Mouse (Mus musculus) G1E (cell line): ENCODE measurements around the gene Cobll1. TPM values are rescaled to one million over a fixed set of nuclear protein-coding genes. Genes with fewer than 3 reads are reported as not detected.

Experiments used
- ATAC-seq: 2 replicates; pipeline ENCODE4 v1.8.0; 2016; ENCODE audit warnings: mild to moderate bottlenecking; ENCODE audit not compliant: insufficient number of reproducible peaks, poor library complexity, low FRiP score, severe bottlenecking; ENCODE audit errors: extremely low read depth
- DNase-seq: peaks from one replicate; pipeline ENCODE4 v3.0.0; 2012; ENCODE audit warnings: low spot score
- H3K27me3 ChIP-seq: 2 replicates; pipeline ENCODE4 v1.6.1; 2012; ENCODE audit warnings: mild to moderate bottlenecking, low read length, inconsistent platforms; ENCODE audit not compliant: insufficient read depth
- H3K36me3 ChIP-seq: replicated peaks from 2 replicates; pipeline ENCODE3; 2012; ENCODE audit warnings: mild to moderate bottlenecking, inconsistent platforms
- H3K4me1 ChIP-seq: 2 replicates; pipeline ENCODE4 v1.6.1; 2012; ENCODE audit warnings: low read depth, low read length, inconsistent platforms, mixed read lengths; ENCODE audit not compliant: insufficient read depth
- H3K4me3 ChIP-seq: 2 replicates; pipeline ENCODE4 v1.5.1; 2012; ENCODE audit warnings: low read depth, mild to moderate bottlenecking, inconsistent platforms, low read length, moderate library complexity, mixed read lengths
- H3K9me3 ChIP-seq: replicated peaks from 2 replicates; pipeline ENCODE4 v1.6.1; 2012; ENCODE audit warnings: inconsistent platforms
- CTCF ChIP-seq: IDR thresholded peaks from 2 replicates; pipeline ENCODE4 v1.5.1; 2012; ENCODE audit warnings: low read depth, low read length, inconsistent platforms, mixed read lengths
- GATA1 ChIP-seq: IDR thresholded peaks from 2 replicates; pipeline ENCODE4 v1.6.1; 2012; ENCODE audit warnings: borderline replicate concordance, low read length, inconsistent platforms, mixed read lengths
- GATA2 ChIP-seq: IDR thresholded peaks from 2 replicates; pipeline ENCODE4 v1.6.1; 2012; ENCODE audit warnings: low read depth, low read length, inconsistent platforms, borderline replicate concordance
- POLR2AphosphoS5 ChIP-seq: IDR thresholded peaks from 2 replicates; pipeline ENCODE4 v1.6.1; 2012; ENCODE audit warnings: low read depth, low read length, inconsistent platforms; ENCODE audit not compliant: insufficient replicate concordance
- TAL1 ChIP-seq: conservative IDR thresholded peaks from 2 replicates; pipeline ENCODE4 v1.6.1; 2012; ENCODE audit warnings: low read depth, low read length, inconsistent platforms, mixed read lengths
- polyA plus RNA-seq: library from polyadenylated mRNA; stranded (reverse); fragments of >175 nt; gene quantifications from 2 replicates; pipeline ENCODE4 v1.2.3, GENCODE M21; 2012
- total RNA-seq, 2 experiments: library from RNA; stranded (forward) in 1 of 2; stranded (reverse) in 1 of 2; fragments of 200-1000 nt in 1 of 2; fragments of >200 nt in 1 of 2; fragmentation: Nextera tagmentation in 1 of 2; gene quantifications; 2 replicates each; pipeline ENCODE4 v1.2.3; 2014 to 2017

Cobll1 gene
- total and polyA plus RNA-seq, 3 experiments: 0.11 to 1.9 TPM; not detected in 1

DNA sequence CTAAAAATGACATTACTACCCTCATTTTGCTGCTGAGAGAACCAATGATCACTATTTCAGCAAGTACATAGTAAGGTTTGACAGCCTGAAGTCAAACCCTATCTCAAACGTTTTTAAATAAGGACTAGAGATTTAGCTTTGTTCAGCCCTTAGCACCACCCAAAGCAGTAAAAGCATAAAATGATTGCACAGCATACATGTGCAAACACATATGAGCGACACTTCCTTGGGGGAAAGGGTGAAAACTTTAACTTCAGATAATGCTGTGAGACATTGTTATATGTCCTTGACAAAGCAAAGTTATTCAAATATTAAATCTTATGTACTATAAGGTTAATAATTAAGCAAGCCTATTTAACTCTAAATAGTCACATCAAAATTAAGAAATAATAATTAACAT lies 18.2 kb upstream of the Cobll1 start:
- Histone ChIP-seq H3K36me3 (no peaks in the 10 kb centered on the region), H3K4me1 (no peaks in the 10 kb centered on the region), H3K4me3 (no peak overlapping the region), H3K9me3 (peaks cover 13% of the 10 kb centered on the region), H3K27me3 (no peaks in the 10 kb centered on the region)
- TF ChIP-seq GATA1 (no peak), CTCF (no peak), TAL1 (no peak), GATA2 (no peak), POLR2AphosphoS5 (no peak)
- no peak for ATAC-seq
- DNase-seq: no peak

DNA sequence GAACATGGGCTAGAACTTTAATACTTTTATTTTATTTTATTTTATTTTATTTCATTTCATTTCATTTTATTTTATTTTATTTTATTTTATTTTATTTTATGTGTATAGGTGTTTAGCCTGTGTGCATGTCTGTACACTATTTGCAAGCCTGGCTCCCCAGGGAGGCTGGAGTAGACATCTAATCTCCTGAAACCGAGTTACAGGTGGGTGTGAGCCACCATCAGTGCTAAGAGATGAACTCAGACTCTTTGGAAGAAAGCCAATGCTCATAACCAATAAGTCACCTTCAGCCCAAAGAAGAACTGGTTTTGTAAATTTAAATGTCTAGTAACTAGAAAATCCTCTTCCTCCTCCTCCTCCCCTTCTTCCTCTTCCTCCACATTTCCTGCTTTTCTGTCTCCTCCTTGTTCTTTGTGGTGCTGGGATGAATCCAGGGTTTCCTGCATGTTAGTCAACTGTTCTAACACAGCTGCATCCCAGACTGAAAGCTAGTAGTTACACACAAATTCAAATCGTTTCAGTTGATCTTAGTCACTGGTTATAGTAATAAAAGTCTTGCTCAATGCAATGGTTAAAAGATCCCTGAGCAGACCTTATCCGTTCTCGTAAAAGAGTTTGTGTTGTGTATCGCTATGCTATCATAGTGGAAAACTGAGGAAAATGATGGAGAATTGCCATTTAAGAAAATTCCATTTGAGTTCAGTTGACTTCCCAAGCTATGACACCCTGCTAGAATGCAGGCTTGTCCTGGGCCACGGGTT lies 17.5 kb upstream of the Cobll1 start:
- Histone ChIP-seq H3K9me3 (peaks cover 13% of the 10 kb centered on the region), H3K4me1 (no peaks in the 10 kb centered on the region), H3K36me3 (no peaks in the 10 kb centered on the region), H3K27me3 (no peaks in the 10 kb centered on the region), H3K4me3 (no peak overlapping the region)
- ATAC-seq (no peak), DNase-seq (no peak)
- TF ChIP-seq GATA2 (no peak), TAL1 (no peak), CTCF (no peak), GATA1 (no peak), POLR2AphosphoS5 (no peak)

DNA sequence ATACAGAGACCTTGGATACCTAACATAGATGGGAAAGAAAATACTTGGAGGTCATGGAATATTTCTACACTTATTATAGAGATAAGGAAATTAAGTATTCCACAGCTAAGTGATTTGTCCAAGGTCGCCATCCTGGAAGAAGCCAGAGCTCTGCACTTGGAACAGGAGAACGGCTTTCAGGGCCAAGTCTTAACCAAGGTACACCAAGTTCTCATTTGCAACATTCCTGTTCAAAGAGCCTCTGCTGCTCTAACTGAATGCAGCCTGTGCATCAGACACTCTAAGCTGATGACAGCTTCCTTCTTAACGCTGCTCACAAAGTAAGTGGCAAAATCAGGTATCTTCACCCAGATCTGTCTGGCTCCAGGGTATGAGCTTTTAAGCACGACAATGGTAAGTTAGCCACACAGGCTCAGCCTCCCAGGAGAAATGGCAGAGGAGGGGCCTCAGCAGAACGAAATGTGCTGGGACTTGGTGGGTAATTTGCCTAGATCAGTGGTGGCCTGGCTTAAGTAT lies 11.4 kb upstream of the Cobll1 start:
- H3K36me3 ChIP-seq: no peaks in the 10 kb centered on the region
- ATAC-seq: no peak

DNA sequence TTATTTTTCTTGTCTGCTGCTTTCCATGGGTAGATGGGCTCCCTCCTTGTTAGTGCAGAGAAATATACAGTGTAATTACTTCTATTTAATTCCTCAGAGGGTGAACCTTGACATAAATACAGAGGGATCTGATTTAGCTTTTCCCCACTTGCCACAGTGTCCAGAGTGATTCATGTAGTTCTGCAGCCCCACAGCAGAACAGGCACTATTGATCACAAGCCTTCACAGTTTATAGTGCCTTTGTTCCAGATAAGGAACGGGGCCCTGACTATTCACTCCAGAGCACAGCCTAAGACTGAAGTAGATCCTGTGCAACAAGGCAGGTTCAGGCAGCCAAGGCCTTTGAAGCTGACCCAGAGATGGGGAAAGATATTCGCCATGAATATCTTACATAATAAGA lies 10.4 kb upstream of the Cobll1 start:
- Histone ChIP-seq H3K27me3 (no peaks in the 10 kb centered on the region), H3K9me3 (peaks cover 5% of the 10 kb centered on the region), H3K4me3 (no peak overlapping the region), H3K36me3 (no peaks in the 10 kb centered on the region), H3K4me1 (no peaks in the 10 kb centered on the region)
- ATAC-seq (no peak), DNase-seq (no peak)
- TF ChIP-seq GATA1: no peak

More for the DNA sequence above, 11.4 kb upstream of the Cobll1 start:
- Histone ChIP-seq H3K4me1 (no peaks in the 10 kb centered on the region), H3K9me3 (peaks cover 3% of the 10 kb centered on the region), H3K4me3 (no peak overlapping the region), H3K27me3 (no peaks in the 10 kb centered on the region)
- TF ChIP-seq CTCF (no peak), GATA1 (no peak), POLR2AphosphoS5 (no peak), GATA2 (no peak), TAL1 (no peak)
- no peak for DNase-seq

DNA sequence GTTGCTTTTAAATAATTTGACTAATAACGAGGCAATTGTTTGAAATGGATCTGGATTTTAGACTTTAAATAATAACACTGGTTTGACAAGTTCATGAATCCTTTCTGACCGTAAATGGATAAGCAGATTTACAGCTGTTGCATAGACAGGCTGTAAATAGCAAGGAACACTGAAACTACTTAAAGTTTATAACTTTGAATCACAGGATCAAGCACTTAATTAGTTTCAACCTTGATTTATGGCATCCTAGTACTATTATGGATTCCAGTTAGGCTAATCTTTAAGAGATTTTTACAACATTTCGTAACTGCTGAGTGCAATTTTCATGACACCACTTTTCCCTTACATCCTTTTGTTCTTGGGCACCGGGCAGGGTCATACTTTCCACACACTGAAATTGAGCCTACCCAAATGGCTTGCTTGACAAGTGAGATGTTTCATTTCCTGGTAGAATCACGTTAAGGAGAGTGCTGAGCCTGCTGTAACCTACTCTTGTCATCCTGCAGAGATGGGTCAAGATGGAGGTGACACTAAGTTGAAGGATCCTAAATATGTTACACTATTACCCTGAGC lies 1.1 kb upstream of the Cobll1 start:
- TF ChIP-seq POLR2AphosphoS5: no peak
- no peak for TF ChIP-seq GATA1
- no peak for TF ChIP-seq TAL1
- no peak for TF ChIP-seq GATA2
- TF ChIP-seq CTCF: no peak
- H3K27me3 ChIP-seq: no peaks in the 10 kb centered on the region
- DNase-seq (no peak), ATAC-seq (no peak)
- H3K9me3 ChIP-seq: peaks cover 31% of the 10 kb centered on the region
- H3K36me3 ChIP-seq: no peaks in the 10 kb centered on the region
- H3K4me1 ChIP-seq: no peaks in the 10 kb centered on the region
- no peak overlapping the region for H3K4me3 ChIP-seq

DNA sequence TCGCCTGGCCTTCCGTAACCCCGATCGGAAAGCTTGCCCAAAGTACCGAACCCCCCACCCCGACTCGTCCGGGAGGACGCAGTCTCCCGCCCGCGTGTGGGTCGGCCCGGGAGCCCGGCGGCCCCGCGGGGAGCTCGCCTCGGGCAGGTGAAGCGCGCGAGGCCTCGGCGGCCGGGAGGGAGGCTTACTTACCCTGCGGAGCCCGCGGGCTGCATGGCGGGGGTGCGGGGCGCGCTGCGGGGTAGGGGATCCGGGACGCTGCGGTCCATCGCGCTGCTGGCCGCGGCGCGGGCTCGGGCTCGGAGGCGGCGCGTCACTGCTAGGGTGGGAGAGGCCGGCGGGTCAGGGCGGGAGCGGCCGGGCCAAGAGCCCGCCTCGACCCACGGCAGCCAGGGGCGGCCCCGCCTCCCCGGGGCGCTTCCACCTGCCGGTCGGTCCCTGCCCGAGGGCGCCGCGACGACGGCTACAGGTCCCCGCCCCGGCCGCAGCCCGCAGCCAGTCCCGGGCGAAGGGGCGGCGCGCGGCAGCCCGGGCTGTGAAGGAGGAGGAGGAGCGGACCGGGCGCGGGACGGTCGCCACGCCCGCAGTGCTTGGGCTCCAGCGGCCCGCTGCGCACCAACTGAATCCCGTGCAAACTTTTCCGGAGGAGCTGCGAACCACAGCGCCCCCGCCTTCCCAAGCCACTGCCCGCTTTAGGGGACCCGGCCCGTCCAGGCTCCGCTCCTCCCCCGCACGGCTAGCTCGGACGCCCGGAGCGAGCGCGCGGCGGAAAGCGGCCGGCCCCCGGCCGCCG lies 836 bp downstream of the Cobll1 start:
- Histone ChIP-seq H3K9me3 (peaks cover 28% of the 10 kb centered on the region), H3K27me3 (no peaks in the 10 kb centered on the region), H3K4me1 (no peaks in the 10 kb centered on the region), H3K36me3 (no peaks in the 10 kb centered on the region), H3K4me3 (no peak overlapping the region; the same call in 1 of the 2 replicates)
- ATAC-seq: no peak
- DNase-seq: no peak
- no peak for TF ChIP-seq GATA2
- no peak for TF ChIP-seq CTCF
- no peak for TF ChIP-seq POLR2AphosphoS5
- no peak for TF ChIP-seq GATA1
- no peak for TF ChIP-seq TAL1
